Mouse (Mus musculus): Measurements from ENCODE around the gene Dlg4. TPM values are rescaled to one million over a fixed set of nuclear protein-coding genes. Genes with fewer than 3 reads are reported as not detected.

Dlg4 gene
- total and polyA plus RNA-seq, 3 experiments, result 6.5 to 24.7 TPM; not detected in 1

DNA sequence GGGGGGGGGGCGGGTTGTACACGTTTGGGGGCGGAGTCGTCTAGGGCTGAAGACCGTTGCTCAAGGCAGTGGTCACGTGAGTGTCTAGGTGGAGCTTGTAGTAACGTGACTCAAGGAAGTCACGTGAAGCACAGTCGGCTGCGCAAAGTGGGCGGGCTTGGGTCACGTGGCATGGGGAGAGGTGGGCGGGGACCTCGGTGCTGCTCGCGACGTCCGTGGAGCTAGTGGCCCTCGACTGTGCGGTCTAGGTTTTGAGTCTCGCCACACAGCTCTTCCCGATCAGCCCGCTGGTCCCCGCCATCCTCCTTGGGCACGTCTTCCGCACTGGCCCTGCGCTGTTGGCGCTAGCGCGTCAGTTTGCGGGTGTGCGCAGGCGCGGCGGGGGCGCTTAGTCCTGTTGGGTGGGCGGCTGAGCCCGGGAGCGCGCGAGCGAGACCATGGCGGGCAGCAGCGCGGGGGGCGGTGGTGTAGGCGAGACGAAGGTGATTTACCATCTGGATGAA, 16.3 kb upstream of the Dlg4 start, which contains the start of gene Dvl2 (continued):
- no peak for TF ChIP-seq SMC3 (IDR thresholded peaks at IDR 0.05; ENCODE audit: low read depth, low read length)
- no peak for TF ChIP-seq MAZ (IDR thresholded peaks at IDR 0.05; ENCODE audit: low read depth, low read length)

GRCm38 (mm10) chr11:70001159-70001558, 15.6 kb upstream of the Dlg4 start:
- peaks cover 16 to 38% of the 10 kb centered on the region in 2 experiments for H3K4me1 ChIP-seq (ENCODE audit: control insufficient read depth in 1 of 2, insufficient read depth in 2 of 2, low read length in 2 of 2)
- H3K27me3 ChIP-seq (ENCODE audit: control insufficient read depth in 1 of 2, insufficient read depth in 2 of 2, low read length in 2 of 2), result no peaks in the 10 kb centered on the region
- no peaks in the 10 kb centered on the region for H3K9me3 ChIP-seq (replicated peaks; ENCODE audit: insufficient read depth, low read length)
- H3K4me3 ChIP-seq (ENCODE audit: control insufficient read depth in 1 of 2, insufficient read depth in 1 of 2, low read depth in 2 of 2, low read length in 2 of 2), result peak overlapping the region; percentile 69 to 83
- TF ChIP-seq EP300 (IDR thresholded peaks at IDR 0.05; ENCODE audit: low read depth in 1 of 2, low read length in 2 of 2) (no peak), BHLHE40 (IDR thresholded peaks at IDR 0.05; ENCODE audit: borderline replicate concordance, low read depth, low read length) (peak; percentile 79; the same call in 1 of the 2 replicates), MYC (IDR thresholded peaks at IDR 0.05; ENCODE audit: low read depth, low read length) (peak; percentile 46; the same call in 1 of the 2 replicates), MAX (IDR thresholded peaks at IDR 0.05; ENCODE audit: low read length) (0 out of 2 replicates have a peak, but pooled peaks have one; percentile 11), RCOR1 (IDR thresholded peaks at IDR 0.05; ENCODE audit: low read depth, low read length) (peak; percentile 80)
- H3K27ac ChIP-seq (ENCODE audit: control insufficient read depth, low read depth, low read length), result peak overlapping the region; percentile 84
- no peak for DNase-seq (ENCODE audit: low read depth, low spot score)
- peak overlapping the region; percentile 87 for H3K9ac ChIP-seq (ENCODE audit: control insufficient read depth, low read depth, low read length, poor library complexity, severe bottlenecking)
- peaks cover 47% of the 10 kb centered on the region for H3K79me2 ChIP-seq (ENCODE audit: control insufficient read depth, insufficient read depth, low read length, poor library complexity)
- H3K36me3 ChIP-seq (ENCODE audit: control insufficient read depth in 1 of 2, insufficient read depth in 2 of 2, low read length in 2 of 2), result peaks cover 8 to 39% of the 10 kb centered on the region in 2 experiments

DNA sequence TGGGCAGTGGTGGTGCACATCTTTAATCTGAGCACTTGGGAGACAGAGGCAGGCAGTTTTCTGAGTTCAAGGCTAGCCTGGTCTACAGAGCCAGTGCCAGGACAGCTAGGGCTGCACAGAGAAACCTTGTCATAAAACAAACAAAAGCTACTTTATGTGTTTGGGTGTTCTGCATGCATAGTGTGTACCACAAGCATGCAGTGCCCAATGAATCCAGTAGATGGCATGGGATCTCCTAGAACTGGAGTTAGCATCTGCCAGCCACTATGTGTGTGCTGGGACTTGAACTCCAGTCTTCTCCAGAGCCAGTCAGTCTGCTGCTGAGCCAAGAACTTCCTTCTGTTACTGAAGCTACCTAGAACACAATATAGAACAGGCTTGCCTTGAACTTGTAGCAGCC, 14.9 kb upstream of the Dlg4 start:
- TF ChIP-seq POLR2AphosphoS2 (IDR thresholded peaks at IDR 0.05; ENCODE audit: low read length) (no peak), JUND (IDR thresholded peaks at IDR 0.05; ENCODE audit: low read depth, low read length) (no peak), TAL1 (IDR thresholded peaks at IDR 0.05; ENCODE audit: low read length) (no peak), ZC3H11A (IDR thresholded peaks at IDR 0.05; ENCODE audit: low read depth, low read length) (no peak), ZNF384 (IDR thresholded peaks at IDR 0.05; ENCODE audit: low read depth, low read length) (no peak), RAD21 (IDR thresholded peaks at IDR 0.05; ENCODE audit: low read depth, low read length) (no peak), GABPA (IDR thresholded peaks at IDR 0.05; ENCODE audit: low read depth, low read length) (no peak), CHD2 (IDR thresholded peaks at IDR 0.05; ENCODE audit: low read length) (no peak)
- Histone ChIP-seq H3K9ac (ENCODE audit: control insufficient read depth, low read depth, low read length, poor library complexity, severe bottlenecking) (peak overlapping the region; percentile 87), H3K27ac (ENCODE audit: control insufficient read depth, low read depth, low read length) (no peak overlapping the region), H3K4me1 (ENCODE audit: control insufficient read depth in 1 of 2, insufficient read depth in 2 of 2, low read length in 2 of 2) (peaks cover 16 to 38% of the 10 kb centered on the region in 2 experiments), H3K4me3 (ENCODE audit: control insufficient read depth in 1 of 2, insufficient read depth in 1 of 2, low read depth in 2 of 2, low read length in 2 of 2) (peak overlapping the region; percentile 69 to 83), H3K36me3 (ENCODE audit: control insufficient read depth in 1 of 2, insufficient read depth in 2 of 2, low read length in 2 of 2) (peaks cover 8 to 39% of the 10 kb centered on the region in 2 experiments), H3K27me3 (ENCODE audit: control insufficient read depth in 1 of 2, insufficient read depth in 2 of 2, low read length in 2 of 2) (no peaks in the 10 kb centered on the region), H3K9me3 (replicated peaks; ENCODE audit: insufficient read depth, low read length) (no peaks in the 10 kb centered on the region), H3K79me2 (ENCODE audit: control insufficient read depth, insufficient read depth, low read length, poor library complexity) (peaks cover 40% of the 10 kb centered on the region)
- peak; percentile 35 for DNase-seq (ENCODE audit: low read depth, low spot score)

All from MEL (cell line).